Mouse (Mus musculus): ENCODE results near the gene Sox8. TPM values are rescaled to one million over a fixed set of nuclear protein-coding genes. Genes with fewer than 3 reads are reported as not detected.

The Sox8 gene
- total RNA-seq, 1 experiment: 0.40 TPM

DNA sequence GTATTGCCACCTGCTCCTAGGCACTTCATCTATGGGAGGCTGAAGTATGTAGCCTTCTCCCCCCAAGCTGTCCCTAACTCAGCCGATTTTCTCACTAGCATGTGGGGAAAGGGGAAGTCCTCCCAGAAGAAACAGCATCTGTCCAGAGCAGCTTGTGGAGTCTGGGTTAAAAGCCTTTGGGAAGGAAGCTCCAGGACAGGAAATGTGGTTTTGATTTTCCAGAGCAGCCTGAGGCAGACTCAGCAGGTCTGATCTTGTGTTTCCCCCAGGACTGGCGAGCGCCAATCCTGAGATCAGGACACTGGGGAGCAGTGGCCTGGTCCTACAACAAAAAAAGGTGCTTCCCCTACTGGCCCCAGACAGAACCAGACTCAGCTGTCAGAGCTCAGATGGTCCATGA is 15.3 kb downstream of the Sox8 start:
- Histone ChIP-seq H3K36me3 (ENCODE audit: control insufficient read depth, insufficient read depth, low read length, poor library complexity, severe bottlenecking) (no peaks in the 10 kb centered on the region), H3K4me3 (ENCODE audit: insufficient read depth in 1 of 2, low read depth in 1 of 2, low read length in 2 of 2, poor library complexity in 1 of 2, severe bottlenecking in 1 of 2) (no peak overlapping the region), H3K27ac (ENCODE audit: insufficient read depth, low read depth, low read length, poor library complexity, severe bottlenecking) (no peak overlapping the region), H3K4me1 (ENCODE audit: control insufficient read depth in 2 of 2, insufficient read depth in 2 of 2, low read length in 2 of 2, poor library complexity in 1 of 2) (0 out of 4 replicates have a peak, but pooled peaks cover 0 to 2% of the 10 kb centered on the region in 2 experiments), H3K9me3 (ENCODE audit: control insufficient read depth, insufficient read depth, low read depth, low read length) (no peaks in the 10 kb centered on the region), H3K9ac (ENCODE audit: insufficient read depth, low read depth, low read length, poor library complexity, severe bottlenecking) (no peak overlapping the region)
- in situ Hi-C loops (cut with MboI; ENCODE audit: low sequenced_read_pairs in 2 of 2, unreplicated experiment in 2 of 2): no loop called here
- no peak for DNase-seq (ENCODE audit: low read depth, low spot score)
- TF ChIP-seq ZC3H11A (IDR thresholded peaks at IDR 0.05; ENCODE audit: borderline replicate concordance, low read depth, low read length) (no peak), HCFC1 (IDR thresholded peaks at IDR 0.05; ENCODE audit: borderline replicate concordance, insufficient read depth, low read length) (no peak), ZNF384 (IDR thresholded peaks at IDR 0.05; ENCODE audit: low read depth, low read length) (no peak), CHD2 (IDR thresholded peaks at IDR 0.05; ENCODE audit: low read depth, low read length) (no peak), MAFK (IDR thresholded peaks at IDR 0.05; ENCODE audit: insufficient read depth, low read depth, low read length) (no peak)

DNA sequence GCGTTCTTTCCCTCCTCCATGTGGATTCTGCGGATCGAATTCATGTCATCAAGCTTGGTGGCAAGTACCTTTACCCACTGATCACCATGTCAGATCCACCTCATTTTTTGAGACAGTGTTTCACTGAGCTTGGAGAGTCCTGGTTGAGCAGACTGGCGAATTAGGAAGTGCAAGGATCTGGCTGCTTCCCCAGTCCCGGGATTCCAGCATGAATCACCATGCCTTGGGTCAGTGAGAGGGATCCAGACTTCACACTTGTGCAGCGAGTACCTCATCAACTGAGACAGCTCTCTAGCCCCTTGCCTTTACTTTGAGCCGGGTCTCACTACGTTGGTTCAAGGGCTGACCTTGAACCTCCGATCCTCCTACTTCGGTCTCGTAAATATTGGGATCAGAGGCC is 19.2 kb downstream of the Sox8 start:
- in situ Hi-C loops (cut with MboI; ENCODE audit: low sequenced_read_pairs in 2 of 2, unreplicated experiment in 2 of 2): no loop called here
- H3K4me1 ChIP-seq (ENCODE audit: control insufficient read depth in 2 of 2, insufficient read depth in 2 of 2, low read length in 2 of 2, poor library complexity in 1 of 2): peaks cover 2 to 7% of the 10 kb centered on the region in 2 experiments; a peak in 1 of 4 replicates
- TF ChIP-seq HCFC1 (IDR thresholded peaks at IDR 0.05; ENCODE audit: borderline replicate concordance, insufficient read depth, low read length): no peak
- TF ChIP-seq MAFK (IDR thresholded peaks at IDR 0.05; ENCODE audit: insufficient read depth, low read depth, low read length): no peak
- TF ChIP-seq ZNF384 (IDR thresholded peaks at IDR 0.05; ENCODE audit: low read depth, low read length): no peak
- no peak for TF ChIP-seq CHD2 (IDR thresholded peaks at IDR 0.05; ENCODE audit: low read depth, low read length)
- TF ChIP-seq ZC3H11A (IDR thresholded peaks at IDR 0.05; ENCODE audit: borderline replicate concordance, low read depth, low read length): no peak

DNA sequence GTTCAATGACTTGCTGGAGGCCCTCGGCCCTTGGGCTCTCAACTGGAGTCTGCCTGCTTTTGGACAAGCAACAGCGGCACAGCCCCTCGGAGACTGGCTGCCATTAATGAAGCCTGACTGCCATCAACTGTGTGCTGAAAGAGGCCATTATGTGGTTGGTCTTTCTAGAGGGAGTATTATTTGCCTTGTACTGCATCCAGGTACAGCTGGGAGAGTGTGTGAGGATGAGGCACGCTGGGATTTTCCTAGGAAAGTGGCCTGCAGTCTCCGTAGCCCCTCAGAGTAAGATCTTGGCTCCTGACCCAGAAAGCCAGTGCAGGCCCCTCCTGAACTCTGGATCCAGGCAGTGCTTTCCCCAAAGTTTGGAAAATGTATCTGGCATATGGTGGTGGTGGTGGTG is 20.5 kb downstream of the Sox8 start:
- in situ Hi-C loops (cut with MboI; ENCODE audit: low sequenced_read_pairs in 2 of 2, unreplicated experiment in 2 of 2): no loop called here
- no peak overlapping the region for H3K27ac ChIP-seq (ENCODE audit: insufficient read depth, low read depth, low read length, poor library complexity, severe bottlenecking)

More for the DNA sequence above, 19.2 kb downstream of the Sox8 start:
- Histone ChIP-seq H3K9me3 (ENCODE audit: control insufficient read depth, insufficient read depth, low read depth, low read length) (no peaks in the 10 kb centered on the region), H3K4me3 (ENCODE audit: insufficient read depth in 1 of 2, low read depth in 1 of 2, low read length in 2 of 2, poor library complexity in 1 of 2, severe bottlenecking in 1 of 2) (no peak overlapping the region), H3K9ac (ENCODE audit: insufficient read depth, low read depth, low read length, poor library complexity, severe bottlenecking) (no peak overlapping the region), H3K27ac (ENCODE audit: insufficient read depth, low read depth, low read length, poor library complexity, severe bottlenecking) (no peak overlapping the region), H3K36me3 (ENCODE audit: control insufficient read depth, insufficient read depth, low read length, poor library complexity, severe bottlenecking) (no peaks in the 10 kb centered on the region)
- DNase-seq (ENCODE audit: low read depth, low spot score): no peak

DNA sequence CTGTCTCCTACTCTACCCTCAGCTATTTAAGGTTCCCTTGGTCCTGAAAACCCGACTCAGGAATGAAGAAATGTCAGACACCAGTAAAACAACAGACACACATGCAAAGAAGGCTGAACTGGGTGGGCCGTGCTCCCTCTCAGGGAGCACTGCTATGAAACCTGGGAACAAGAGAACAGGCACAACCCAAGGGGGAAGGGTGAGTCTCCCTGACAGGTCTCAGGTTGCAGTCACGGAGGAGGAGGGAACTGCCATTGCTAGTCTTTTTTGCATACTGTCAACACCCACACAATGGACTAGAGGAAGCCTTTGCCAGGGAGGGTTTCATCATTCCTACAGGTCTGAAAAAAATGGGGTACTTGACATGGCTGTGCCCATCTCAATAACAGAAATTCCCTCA is 23.5 kb downstream of the Sox8 start:
- TF ChIP-seq MAFK (IDR thresholded peaks at IDR 0.05; ENCODE audit: insufficient read depth, low read depth, low read length) (no peak), CHD2 (IDR thresholded peaks at IDR 0.05; ENCODE audit: low read depth, low read length) (no peak), ZC3H11A (IDR thresholded peaks at IDR 0.05; ENCODE audit: borderline replicate concordance, low read depth, low read length) (no peak), HCFC1 (IDR thresholded peaks at IDR 0.05; ENCODE audit: borderline replicate concordance, insufficient read depth, low read length) (no peak), ZNF384 (IDR thresholded peaks at IDR 0.05; ENCODE audit: low read depth, low read length) (no peak)
- Histone ChIP-seq H3K36me3 (ENCODE audit: control insufficient read depth, insufficient read depth, low read length, poor library complexity, severe bottlenecking) (no peaks in the 10 kb centered on the region), H3K9me3 (ENCODE audit: control insufficient read depth, insufficient read depth, low read depth, low read length) (no peaks in the 10 kb centered on the region), H3K9ac (ENCODE audit: insufficient read depth, low read depth, low read length, poor library complexity, severe bottlenecking) (no peak overlapping the region), H3K4me1 (ENCODE audit: control insufficient read depth in 2 of 2, insufficient read depth in 2 of 2, low read length in 2 of 2, poor library complexity in 1 of 2) (peaks cover 0 to 7% of the 10 kb centered on the region in 2 experiments; a peak in 1 of 4 replicates), H3K27ac (ENCODE audit: insufficient read depth, low read depth, low read length, poor library complexity, severe bottlenecking) (no peak overlapping the region), H3K4me3 (ENCODE audit: insufficient read depth in 1 of 2, low read depth in 1 of 2, low read length in 2 of 2, poor library complexity in 1 of 2, severe bottlenecking in 1 of 2) (no peak overlapping the region)
- DNase-seq (ENCODE audit: low read depth, low spot score): peak; percentile 16
- in situ Hi-C loops (cut with MboI; ENCODE audit: low sequenced_read_pairs in 2 of 2, unreplicated experiment in 2 of 2): no loop called here

More for the DNA sequence above, 20.5 kb downstream of the Sox8 start:
- no peak for TF ChIP-seq HCFC1 (IDR thresholded peaks at IDR 0.05; ENCODE audit: borderline replicate concordance, insufficient read depth, low read length)
- no peak for TF ChIP-seq MAFK (IDR thresholded peaks at IDR 0.05; ENCODE audit: insufficient read depth, low read depth, low read length)
- no peak for TF ChIP-seq CHD2 (IDR thresholded peaks at IDR 0.05; ENCODE audit: low read depth, low read length)
- no peak for TF ChIP-seq ZC3H11A (IDR thresholded peaks at IDR 0.05; ENCODE audit: borderline replicate concordance, low read depth, low read length)
- TF ChIP-seq ZNF384 (IDR thresholded peaks at IDR 0.05; ENCODE audit: low read depth, low read length): no peak
- no peak for DNase-seq (ENCODE audit: low read depth, low spot score)
- Histone ChIP-seq H3K4me1 (ENCODE audit: control insufficient read depth in 2 of 2, insufficient read depth in 2 of 2, low read length in 2 of 2, poor library complexity in 1 of 2) (peaks cover 0 to 7% of the 10 kb centered on the region in 2 experiments; a peak in 1 of 4 replicates), H3K9ac (ENCODE audit: insufficient read depth, low read depth, low read length, poor library complexity, severe bottlenecking) (no peak overlapping the region), H3K4me3 (ENCODE audit: insufficient read depth in 1 of 2, low read depth in 1 of 2, low read length in 2 of 2, poor library complexity in 1 of 2, severe bottlenecking in 1 of 2) (no peak overlapping the region), H3K36me3 (ENCODE audit: control insufficient read depth, insufficient read depth, low read length, poor library complexity, severe bottlenecking) (no peaks in the 10 kb centered on the region), H3K9me3 (ENCODE audit: control insufficient read depth, insufficient read depth, low read depth, low read length) (no peaks in the 10 kb centered on the region)

Measured in ES-E14 (cell line).